Mouse (Mus musculus): Measurements from ENCODE around the gene Eif4e3. TPM values are rescaled to one million over a fixed set of nuclear protein-coding genes. Genes with fewer than 3 reads are reported as not detected.
A peak's percentile ranks its signal among the peaks of the same experiment; 100 is the strongest.

The Eif4e3 gene
- 10 to 100 TPM; 13.9 to 16.0 TPM for total RNA-seq (2021)

GRCm38 (mm10) chr6:99666318-99667171 is at the start of gene Eif4e3, which contains the start of gene Gm20696:
Gene Eif4e3, minus strand, starts transcription at chr6:99666771.
Gene Gm20696, minus strand, starts transcription at chr6:99666797.
- intact Hi-C loops (cut with DNase I), result no loop called here
- peak; percentile 84 for DNase-seq

GRCm38 (mm10) chr6:99715913-99716312 is 49.3 kb upstream of the Eif4e3 start:
- DNase-seq, result no peak
- intact Hi-C loops (cut with DNase I), result no loop called here

- DNase-seq, result no peak
- intact Hi-C loops (cut with DNase I), result no loop called here
Measured at GRCm38 (mm10) chr6:99715191-99715590, 48.6 kb upstream of the Eif4e3 start.

GRCm38 (mm10) chr6:99713256-99713655 is 46.7 kb upstream of the Eif4e3 start:
- intact Hi-C loops (cut with DNase I), result no loop called here
- DNase-seq, result no peak

GRCm38 (mm10) chr6:99711576-99712101 is 45.1 kb upstream of the Eif4e3 start:
- intact Hi-C loops (cut with DNase I), result no loop called here

GRCm38 (mm10) chr6:99700484-99700883 is 33.9 kb upstream of the Eif4e3 start:
- DNase-seq, result no peak
- intact Hi-C loops (cut with DNase I), result no loop called here

More at GRCm38 (mm10) chr6:99711576-99712101, 45.1 kb upstream of the Eif4e3 start:
- no peak for DNase-seq

- intact Hi-C loops (cut with DNase I), result no loop called here
- DNase-seq, result peak; percentile 27
Measured at GRCm38 (mm10) chr6:99692916-99693841, 26.6 kb upstream of the Eif4e3 start.

- intact Hi-C loops (cut with DNase I), result no loop called here
- DNase-seq, result peak; percentile 47
Measured at GRCm38 (mm10) chr6:99692206-99692915, 25.8 kb upstream of the Eif4e3 start, which contains the start of gene Gpr27. Gene Gpr27, plus strand, starts transcription at chr6:99692679.

- no peak for DNase-seq
- intact Hi-C loops (cut with DNase I), result no loop called here
Measured at GRCm38 (mm10) chr6:99691666-99692205, 25.2 kb upstream of the Eif4e3 start.

- DNase-seq, result no peak
- intact Hi-C loops (cut with DNase I), result no loop called here
Measured at GRCm38 (mm10) chr6:99688513-99688912, 21.9 kb upstream of the Eif4e3 start.

GRCm38 (mm10) chr6:99684899-99685298 is 18.3 kb upstream of the Eif4e3 start:
- intact Hi-C loops (cut with DNase I), result no loop called here

GRCm38 (mm10) chr6:99683974-99684373 is 17.4 kb upstream of the Eif4e3 start:
- no peak for DNase-seq
- intact Hi-C loops (cut with DNase I), result no loop called here

More at GRCm38 (mm10) chr6:99684899-99685298, 18.3 kb upstream of the Eif4e3 start:
- no peak for DNase-seq

- intact Hi-C loops (cut with DNase I), result no loop called here
- peak; percentile 65 for DNase-seq
Measured at GRCm38 (mm10) chr6:99678108-99678507, 11.5 kb upstream of the Eif4e3 start.

GRCm38 (mm10) chr6:99677325-99677724 is 10.8 kb upstream of the Eif4e3 start:
- DNase-seq, result no peak
- intact Hi-C loops (cut with DNase I), result no loop called here

GRCm38 (mm10) chr6:99674482-99674881 is 7.9 kb upstream of the Eif4e3 start:
- no peak for DNase-seq
- intact Hi-C loops (cut with DNase I), result no loop called here

- DNase-seq, result no peak
- intact Hi-C loops (cut with DNase I), result no loop called here
Measured at GRCm38 (mm10) chr6:99671768-99672167, 5.2 kb upstream of the Eif4e3 start.

GRCm38 (mm10) chr6:99670481-99671119 is 4.0 kb upstream of the Eif4e3 start:
- DNase-seq, result peak; percentile 64
- intact Hi-C loops (cut with DNase I), result no loop called here

- peak; percentile 92 for DNase-seq
- intact Hi-C loops (cut with DNase I), result no loop called here
Measured at GRCm38 (mm10) chr6:99669481-99670325, 3.1 kb upstream of the Eif4e3 start.

GRCm38 (mm10) chr6:99667290-99667689 is 719 bp upstream of the Eif4e3 start:
- intact Hi-C loops (cut with DNase I), result no loop called here
- peak; percentile 19 for DNase-seq

All from left cerebral cortex, postnatal 4 days (tissue).